Mouse (Mus musculus): ENCODE data around the gene Birc6.

Gene Birc6

DNA sequence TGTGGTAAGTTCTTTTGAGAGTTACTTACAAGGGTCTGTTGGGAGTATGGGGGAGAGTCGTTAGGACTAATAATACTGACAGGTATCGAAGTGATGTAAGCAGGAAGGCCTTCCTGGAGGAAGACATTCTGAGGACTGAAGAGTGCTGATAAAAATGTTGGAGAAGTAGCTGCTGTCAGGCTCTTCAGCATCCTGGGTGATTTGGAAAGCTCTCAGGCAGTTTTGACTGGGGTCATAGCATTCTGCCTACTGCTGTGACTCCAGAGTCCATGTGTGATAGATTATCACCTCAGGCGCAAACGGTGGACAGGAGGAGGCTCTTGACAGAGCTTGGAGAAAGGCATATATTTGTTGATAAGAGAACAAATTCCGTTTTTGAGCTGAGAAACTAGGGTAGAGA lies 177.4 kb downstream of the Birc6 start:
- DNase-seq (ENCODE audit: extremely low read depth, insufficient read length, low spot score), result no peak

DNA sequence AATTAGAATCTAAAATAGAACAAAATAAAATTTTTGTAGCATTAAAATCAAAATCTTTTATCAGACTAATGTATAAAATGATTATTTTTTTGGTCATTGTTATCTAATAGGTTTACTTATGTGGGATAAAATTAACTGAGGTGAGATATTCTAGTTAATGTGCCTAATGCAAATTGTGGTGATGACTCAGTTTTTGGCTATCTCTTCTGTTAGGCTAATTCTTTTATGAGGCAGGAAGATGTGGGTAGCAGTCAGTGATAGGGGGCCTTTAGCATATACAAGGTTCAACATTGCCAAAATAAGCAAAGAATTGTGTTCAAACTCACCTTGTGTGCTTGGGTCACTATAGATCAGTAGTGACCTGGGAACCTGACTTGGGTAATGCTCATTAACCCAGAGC lies 178.5 kb downstream of the Birc6 start:
- no peak for DNase-seq (ENCODE audit: extremely low read depth, insufficient read length, low spot score)

DNA sequence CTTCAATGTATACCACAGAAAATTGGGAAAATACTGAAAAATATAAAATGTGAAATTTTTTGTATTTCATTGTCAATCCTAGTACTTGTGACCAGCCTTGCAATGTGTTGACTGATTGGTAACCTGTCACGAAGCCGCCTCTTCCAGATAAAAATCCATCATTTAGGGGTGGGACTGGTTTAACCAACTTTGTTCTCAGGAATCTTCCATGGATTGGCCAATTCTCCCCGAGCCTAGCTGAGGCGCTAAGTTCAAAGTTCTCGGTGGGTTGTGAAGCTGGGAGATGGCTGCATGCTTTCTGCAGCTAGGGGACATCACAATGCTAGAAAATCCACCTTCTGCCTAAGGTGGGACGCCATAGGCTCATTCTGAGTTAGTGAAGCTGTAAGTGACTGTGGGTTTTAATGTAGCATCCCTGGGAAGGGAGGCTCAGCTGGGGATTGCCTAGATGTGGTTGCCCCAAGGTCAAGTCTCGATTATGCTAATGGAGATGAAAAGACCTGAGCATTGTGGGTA lies 179.6 kb downstream of the Birc6 start:
- DNase-seq (ENCODE audit: extremely low read depth, insufficient read length, low spot score), result no peak

DNA sequence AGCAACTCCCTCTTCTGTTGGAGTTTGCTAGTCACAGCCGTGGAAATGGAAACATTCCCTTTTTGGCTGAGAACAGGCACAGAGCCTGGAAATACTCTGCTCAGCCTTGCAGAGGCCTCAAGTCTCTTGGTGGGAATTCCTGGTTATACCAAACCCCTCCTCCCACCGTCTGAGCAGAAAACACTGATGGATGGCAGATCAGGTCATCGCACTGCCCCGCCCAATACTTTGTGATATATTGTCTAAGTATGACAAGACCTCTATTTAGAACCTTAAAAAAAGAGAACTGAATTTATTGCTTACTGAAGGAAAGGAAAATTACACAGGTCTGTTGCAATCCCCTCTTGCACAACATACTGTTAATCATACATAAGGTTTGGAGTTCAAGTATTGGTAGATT lies 182.6 kb downstream of the Birc6 start:
- DNase-seq (ENCODE audit: extremely low read depth, insufficient read length, low spot score), result no peak

DNA sequence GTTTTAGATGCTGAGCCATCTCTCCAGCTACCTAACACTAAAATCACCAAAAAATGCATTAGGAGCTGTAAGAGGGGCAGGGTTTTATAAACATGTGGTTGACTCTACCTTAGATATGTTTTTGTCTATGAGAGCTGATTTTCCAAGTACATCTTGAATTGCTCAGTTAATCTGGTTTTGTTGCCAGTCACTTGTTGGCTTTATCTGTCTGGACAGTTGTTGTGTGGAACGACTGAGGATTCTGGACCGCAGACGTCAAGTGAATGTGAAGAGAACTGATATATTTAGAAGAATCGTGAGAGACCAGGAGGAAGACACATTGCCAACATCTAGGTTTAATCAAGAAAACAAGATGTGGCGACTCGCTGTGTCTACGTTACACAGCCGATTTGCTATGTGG lies 183.5 kb downstream of the Birc6 start:
- DNase-seq (ENCODE audit: extremely low read depth, insufficient read length, low spot score), result no peak

DNA sequence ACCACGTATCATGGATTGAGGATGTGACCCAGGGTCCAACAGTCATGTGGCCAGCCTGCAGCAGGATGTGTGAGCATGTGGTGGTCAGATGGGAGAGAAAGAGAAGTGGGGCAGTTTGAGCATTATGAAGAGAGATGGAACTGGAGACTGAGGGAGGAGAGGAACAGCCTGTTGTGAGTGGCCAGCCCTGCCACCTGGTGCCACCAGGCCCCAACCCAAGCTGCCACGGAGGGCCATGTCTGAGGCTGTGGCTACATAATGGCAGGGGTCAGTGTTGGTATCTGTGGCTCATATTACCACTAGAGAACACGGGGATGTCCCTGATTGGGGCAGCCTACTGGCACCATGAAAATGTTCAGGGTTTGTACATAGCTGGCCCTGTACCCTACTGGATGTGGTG lies 187.0 kb downstream of the Birc6 start:
- DNase-seq (ENCODE audit: extremely low read depth, insufficient read length, low spot score), result no peak

DNA sequence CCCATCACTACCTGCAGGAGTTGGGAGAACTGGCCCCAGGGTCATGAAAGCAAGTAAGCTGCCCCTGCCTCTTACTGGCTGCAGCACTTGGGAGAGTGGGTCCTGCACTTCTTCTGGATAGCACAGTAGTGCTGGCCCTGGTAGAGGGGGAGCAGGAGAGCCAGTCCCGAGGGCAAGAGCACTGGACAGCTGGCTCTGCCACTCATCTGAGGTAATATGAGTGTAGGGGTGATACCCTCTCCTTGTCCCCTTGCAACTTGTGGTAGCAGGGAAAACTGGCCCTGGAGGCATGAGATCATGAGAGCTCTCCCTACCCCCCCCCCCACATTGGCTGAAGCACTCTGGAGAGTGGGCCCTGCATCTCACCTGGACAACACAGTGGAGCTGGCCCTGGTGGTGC lies 187.6 kb downstream of the Birc6 start:
- no peak for DNase-seq (ENCODE audit: extremely low read depth, insufficient read length, low spot score)

DNA sequence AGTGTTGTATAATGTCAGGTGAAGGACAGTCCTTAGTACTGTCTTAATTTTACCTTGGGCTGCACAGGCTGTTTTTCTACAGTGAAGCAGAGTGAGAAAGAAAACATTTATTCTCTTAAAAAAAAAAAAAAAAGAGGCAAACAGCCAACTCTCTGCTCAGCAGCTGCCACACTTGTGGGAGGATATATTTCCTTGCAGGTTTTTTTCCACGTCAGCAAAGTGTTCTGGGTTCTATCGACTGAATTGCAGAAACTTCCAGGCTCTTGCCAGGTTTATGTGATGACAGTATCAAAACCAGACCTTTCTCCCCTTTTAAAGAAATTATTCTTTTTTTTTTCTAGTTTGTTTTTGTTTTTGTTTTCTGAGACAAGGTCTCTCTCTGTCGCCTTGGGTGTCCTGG lies 188.5 kb downstream of the Birc6 start:
- no peak for DNase-seq (ENCODE audit: extremely low read depth, insufficient read length, low spot score)

DNA sequence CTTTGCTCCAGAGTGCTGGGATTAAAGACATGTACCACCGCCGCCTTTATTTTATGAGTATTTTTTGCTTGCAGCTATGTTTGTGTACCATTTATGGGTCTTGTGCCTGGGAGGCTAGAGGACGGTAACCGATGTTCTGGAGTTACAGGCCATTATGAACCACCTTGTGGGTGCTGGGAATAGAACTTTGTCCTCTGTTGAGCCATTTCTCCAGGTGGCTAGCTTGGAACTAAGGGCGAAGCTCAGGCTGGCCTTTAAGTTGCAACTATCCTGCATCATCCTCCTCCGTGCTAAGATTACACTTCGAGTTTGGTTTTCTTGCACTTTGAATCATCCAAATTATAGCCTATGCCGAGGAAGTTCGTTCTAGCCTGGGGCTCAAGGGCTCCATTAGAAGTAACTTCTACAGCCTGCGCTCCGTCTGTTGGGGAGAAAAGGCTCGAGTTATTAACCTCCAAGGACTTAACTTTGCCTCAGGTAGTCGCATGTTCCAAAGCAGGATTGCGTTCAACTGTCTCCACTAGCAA lies 189.1 kb downstream of the Birc6 start:
- no peak for DNase-seq (ENCODE audit: extremely low read depth, insufficient read length, low spot score)

DNA sequence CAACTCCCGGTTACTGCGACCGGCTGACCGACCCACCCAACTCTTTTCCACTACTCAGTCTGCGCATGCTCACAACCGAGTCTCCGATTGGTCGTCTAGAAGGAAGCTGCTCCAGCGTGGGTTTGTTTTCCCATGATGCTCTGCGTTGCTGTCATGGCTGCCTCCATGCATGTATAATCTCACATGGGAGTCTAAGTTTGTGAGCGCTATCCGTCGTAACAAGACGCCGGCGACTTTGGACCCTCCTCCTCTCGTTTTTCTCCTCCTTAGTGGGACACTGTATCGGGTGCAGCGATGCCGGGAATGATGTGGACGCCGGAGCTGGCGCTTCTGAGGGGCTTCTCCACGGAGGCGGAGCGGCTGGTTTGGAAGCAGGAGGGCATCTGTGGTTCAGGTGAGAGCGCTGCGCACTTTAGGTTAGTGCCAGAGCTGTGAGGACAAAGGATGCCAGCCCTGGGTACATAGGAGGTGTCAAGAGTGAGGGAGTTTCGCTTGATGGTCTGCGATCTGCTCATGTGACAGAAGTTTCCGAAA lies 189.6 kb downstream of the Birc6 start, which contains the start of gene Ttc27:
Gene Ttc27 (plus strand): TSS at position 115 of the 534 bp plus-strand sequence.
- DNase-seq (ENCODE audit: extremely low read depth, insufficient read length, low spot score), result peak; percentile 76

DNA sequence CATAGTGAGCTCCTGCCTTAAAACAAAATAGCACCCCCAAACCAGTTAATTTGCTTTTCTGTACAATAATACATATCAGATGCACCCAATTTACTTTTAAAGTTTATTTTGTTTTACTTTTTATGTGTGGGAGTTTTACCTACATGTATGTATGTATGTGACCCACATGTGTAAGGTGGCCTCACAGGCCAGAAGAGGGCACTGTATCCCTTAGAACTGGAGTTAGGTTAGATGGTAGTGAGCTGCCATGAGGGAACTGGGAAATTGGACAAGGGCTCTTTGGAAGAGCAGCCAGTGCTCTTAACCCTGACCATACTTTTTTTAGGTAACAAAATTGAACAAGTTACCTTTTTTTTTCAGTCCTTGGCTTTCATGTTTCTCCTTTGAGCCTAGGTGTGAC lies 204.8 kb downstream of the Birc6 start:
- DNase-seq (ENCODE audit: extremely low read depth, insufficient read length, low spot score), result no peak

DNA sequence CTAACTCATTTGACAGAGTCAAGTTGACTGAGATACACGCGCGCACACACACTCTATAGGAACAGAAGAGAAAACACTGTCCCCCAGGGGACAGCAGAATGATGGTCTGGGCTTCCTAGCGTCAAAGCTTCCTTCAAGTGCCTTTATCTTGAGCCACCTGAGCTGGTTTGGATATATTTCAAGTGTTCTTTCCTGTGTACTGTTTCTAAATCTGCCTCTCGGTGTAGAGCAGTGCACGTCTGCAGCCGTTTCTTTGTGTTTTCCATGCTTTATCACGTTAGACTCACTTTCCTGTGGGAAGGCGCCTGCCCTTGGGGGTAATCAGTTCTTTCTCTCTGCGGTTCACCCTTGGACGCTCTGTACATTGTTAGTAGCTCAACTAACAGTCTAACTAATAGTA lies 207.3 kb downstream of the Birc6 start:
- no peak for DNase-seq (ENCODE audit: extremely low read depth, insufficient read length, low spot score)

DNA sequence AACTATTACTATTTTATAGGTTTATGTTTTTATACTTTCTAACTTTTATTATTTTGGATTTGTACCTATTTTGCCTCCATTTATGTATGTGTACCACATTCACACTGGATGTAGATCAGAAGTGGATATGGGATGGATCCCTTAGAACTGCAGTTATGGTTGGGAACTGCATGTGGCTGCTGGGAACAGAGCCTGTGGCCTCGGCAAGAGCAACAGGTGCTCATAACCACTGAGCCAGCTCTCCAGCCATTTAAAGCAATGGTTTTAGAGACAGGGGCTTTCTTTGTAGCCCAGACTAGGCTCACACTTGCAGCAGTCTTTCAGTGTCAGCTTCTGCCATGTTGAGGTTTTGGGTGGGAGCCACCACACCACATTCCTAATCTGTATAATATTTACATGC lies 221.6 kb downstream of the Birc6 start:
- DNase-seq (ENCODE audit: extremely low read depth, insufficient read length, low spot score), result no peak

DNA sequence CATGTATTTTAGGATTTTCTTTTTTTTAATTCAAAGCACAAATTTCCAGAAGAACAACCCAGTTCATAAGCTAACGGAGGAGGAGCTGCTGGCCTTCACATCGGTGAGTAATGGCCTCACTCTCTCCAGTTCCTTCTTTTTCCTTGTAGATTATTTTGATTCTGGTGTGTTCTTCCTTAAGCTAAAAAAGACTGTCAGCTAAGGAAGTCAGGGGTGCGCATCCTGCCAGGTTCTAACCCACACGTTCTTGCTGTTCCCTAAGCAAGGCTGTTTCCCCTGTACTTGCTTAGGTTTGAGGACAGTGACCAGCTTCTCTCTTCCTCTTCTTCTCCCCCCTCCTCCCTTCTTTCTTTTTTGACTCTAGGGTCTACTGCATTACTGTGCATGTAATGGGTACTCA lies 222.9 kb downstream of the Birc6 start:
- DNase-seq (ENCODE audit: extremely low read depth, insufficient read length, low spot score), result no peak

All from 3134 (cell line).